In the genomic region with DNA sequence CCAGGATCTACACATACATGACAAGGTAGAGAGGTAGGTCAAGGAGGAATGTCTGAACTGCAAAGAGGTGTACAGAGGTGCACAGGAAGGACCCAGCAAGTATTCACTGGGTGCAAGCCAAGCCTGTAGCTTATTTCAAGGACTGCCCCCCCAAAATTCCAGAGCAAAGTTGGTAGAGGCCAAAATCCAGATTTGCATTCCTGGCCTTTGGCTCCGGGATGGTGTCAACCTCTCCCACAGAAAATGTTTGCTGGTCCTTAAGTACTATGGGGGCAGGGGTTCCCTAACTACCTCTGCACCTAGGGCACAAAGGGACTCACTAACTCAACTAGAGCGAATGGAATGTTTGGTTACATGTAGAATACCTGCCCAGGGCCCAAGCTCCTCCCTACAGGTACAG, we compare ENCODE assay signal across 10 mouse cellular contexts. TPM values are rescaled to one million over a fixed set of nuclear protein-coding genes. Genes with fewer than 3 reads are reported as not detected.
DNase-seq lines count a peak whose midpoint lies in the region; ATAC-seq lines count a peak whose summit lies in the region.
"Had no signal": no experiment of that assay in that cellular context is flagged by ENCODE, and none has a peak within 500 bp of the region (broad histone marks: within the 10 kb centered on the region; RNA-seq: fewer than 3 reads in every experiment).

No protein-coding gene starts in this region.

- H3K9me3 ChIP-seq in kidney, embryonic 15.5 days (replicated peaks), result no peaks in the 10 kb centered on the region
- no peaks in the 10 kb centered on the region for H3K9me3 ChIP-seq in forebrain, embryonic 12.5 days
- no peaks in the 10 kb centered on the region for H3K9me3 ChIP-seq in liver, embryonic 12.5 days (replicated peaks)
- no peaks in the 10 kb centered on the region for H3K9me3 ChIP-seq in neural tube, embryonic 13.5 days

- peak overlapping the region; percentile 92 for H3K4me3 ChIP-seq in kidney, embryonic 15.5 days (replicated peaks)
- peak overlapping the region; percentile 92 for H3K4me3 ChIP-seq in forebrain, embryonic 12.5 days (replicated peaks)
- peak overlapping the region; percentile 86 for H3K4me3 ChIP-seq in liver, embryonic 12.5 days
- peak overlapping the region; percentile 79 for H3K4me3 ChIP-seq in neural tube, embryonic 13.5 days

- H3K9ac ChIP-seq in kidney, embryonic 15.5 days, result peak overlapping the region; percentile 87; the same call in 1 of the 2 replicates
- peak overlapping the region; percentile 90; the same call in 1 of the 2 replicates for H3K9ac ChIP-seq in forebrain, embryonic 12.5 days
- peak overlapping the region; percentile 87 for H3K9ac ChIP-seq in liver, embryonic 12.5 days
- H3K9ac ChIP-seq in neural tube, embryonic 13.5 days, result no peak overlapping the region

- peaks cover 48% of the 10 kb centered on the region for H3K4me1 ChIP-seq in kidney, embryonic 15.5 days
- peaks cover 58% of the 10 kb centered on the region for H3K4me1 ChIP-seq in forebrain, embryonic 12.5 days
- peaks cover 63% of the 10 kb centered on the region for H3K4me1 ChIP-seq in liver, embryonic 12.5 days
- peaks cover 52% of the 10 kb centered on the region for H3K4me1 ChIP-seq in neural tube, embryonic 13.5 days (replicated peaks)

- peak overlapping the region; percentile 88 for H3K27ac ChIP-seq in kidney, embryonic 15.5 days
- peak overlapping the region; percentile 88 for H3K27ac ChIP-seq in forebrain, embryonic 12.5 days
- peak overlapping the region; percentile 91 for H3K27ac ChIP-seq in liver, embryonic 12.5 days
- H3K27ac ChIP-seq in neural tube, embryonic 13.5 days (replicated peaks), result peak overlapping the region; percentile 77

- ATAC-seq in kidney, embryonic 15.5 days (replicated peaks; ENCODE audit: low FRiP score), result no peak
- no peak for ATAC-seq in forebrain, embryonic 12.5 days (ENCODE audit: low FRiP score)
- ATAC-seq in liver, embryonic 12.5 days, result no peak
- ATAC-seq in neural tube, embryonic 13.5 days (ENCODE audit: low read depth), result no peak

- peak overlapping the region; percentile 82 for H3K4me2 ChIP-seq in kidney, embryonic 15.5 days
- H3K4me2 ChIP-seq in forebrain, embryonic 12.5 days, result peak overlapping the region; percentile 85
- peak overlapping the region; percentile 81 for H3K4me2 ChIP-seq in liver, embryonic 12.5 days
- H3K4me2 ChIP-seq in neural tube, embryonic 13.5 days, result peak overlapping the region; percentile 87

- H3K27me3 ChIP-seq in kidney, embryonic 15.5 days, result no peaks in the 10 kb centered on the region
- H3K27me3 ChIP-seq in forebrain, embryonic 12.5 days, result no peaks in the 10 kb centered on the region
- H3K27me3 ChIP-seq in liver, embryonic 12.5 days (replicated peaks), result no peaks in the 10 kb centered on the region
- H3K27me3 ChIP-seq in neural tube, embryonic 13.5 days, result no peaks in the 10 kb centered on the region

- no peak for DNase-seq in kidney, adult 11 months
- no peak for DNase-seq in adrenal gland, adult 8-10 months
- DNase-seq in embryo, embryonic 10 days (ENCODE audit: low spot score), result no peak
- DNase-seq in urinary bladder, postnatal 25 days (ENCODE audit: low spot score), result no peak

- H3K36me3 ChIP-seq in kidney, embryonic 15.5 days, result peaks cover 16% of the 10 kb centered on the region
- H3K36me3 ChIP-seq in forebrain, embryonic 12.5 days (replicated peaks), result peaks cover 18% of the 10 kb centered on the region
- peaks cover 39% of the 10 kb centered on the region for H3K36me3 ChIP-seq in liver, embryonic 12.5 days
- H3K36me3 ChIP-seq in neural tube, embryonic 13.5 days, result no peaks in the 10 kb centered on the region

- 57% methylated on average over 2 of the region's 2 CpGs for WGBS in kidney, embryonic 15.5 days
- 67% methylated on average over 2 of the region's 2 CpGs for WGBS in forebrain, embryonic 12.5 days
- 64% methylated on average over 2 of the region's 2 CpGs for WGBS in liver, embryonic 12.5 days (ENCODE audit: insufficient replicate concordance)
- 74% methylated on average over 2 of the region's 2 CpGs for WGBS in neural tube, embryonic 13.5 days

RNA-seq across cellular contexts. Expression of gene E2f1, which starts 1.9 kb away (rescaled TPM):
- 20.7 and 21.0 TPM in 2 replicates for polyA plus RNA-seq in kidney, embryonic 15.5 days (2015; fragmentation: Nextera tagmentation; extraction: Ambion mirVana)
- polyA plus RNA-seq in forebrain, embryonic 12.5 days (2016; fragmentation: Nextera tagmentation; extraction: Ambion mirVana), result 29.8 and 33.3 TPM in 2 replicates
- polyA plus RNA-seq in liver, embryonic 12.5 days (2016; fragmentation: Nextera tagmentation; extraction: Ambion mirVana), result 27.0 and 27.4 TPM in 2 replicates
- 6.0 and 6.3 TPM in 2 replicates for polyA plus RNA-seq in neural tube, embryonic 13.5 days (2015; fragmentation: Nextera tagmentation; extraction: Ambion mirVana)
- 10 to 100 TPM in 3 of 4 experiments, 1 to 10 TPM in 1; 9.9 to 12.9 (median 12.0) TPM for total RNA-seq in adrenal gland, adult 8-10 months (2022)

RNA-seq across cellular contexts. Expression of gene Necab3, which starts 9.1 kb away (rescaled TPM):
- 1.6 and 2.9 TPM in 2 replicates for polyA plus RNA-seq in kidney, embryonic 15.5 days (2015; fragmentation: Nextera tagmentation; extraction: Ambion mirVana)
- 8.7 and 11.0 TPM in 2 replicates for polyA plus RNA-seq in forebrain, embryonic 12.5 days (2016; fragmentation: Nextera tagmentation; extraction: Ambion mirVana)
- 1.0 and 1.3 TPM in 2 replicates for polyA plus RNA-seq in liver, embryonic 12.5 days (2016; fragmentation: Nextera tagmentation; extraction: Ambion mirVana)
- 11.5 and 17.4 TPM in 2 replicates for polyA plus RNA-seq in neural tube, embryonic 13.5 days (2015; fragmentation: Nextera tagmentation; extraction: Ambion mirVana)
- 1 to 10 TPM in 3 of 4 experiments, under 1 TPM in 1; 0.41 to 3.1 (median 2.6) TPM for total RNA-seq in adrenal gland, adult 8-10 months (2022)

RNA-seq across cellular contexts. Expression of gene Actl10, which starts 16.2 kb away (rescaled TPM):
- polyA plus RNA-seq in kidney, embryonic 15.5 days (2015; fragmentation: Nextera tagmentation; extraction: Ambion mirVana), result 0.19 and 0.22 TPM in 2 replicates
- polyA plus RNA-seq in forebrain, embryonic 12.5 days (2016; fragmentation: Nextera tagmentation; extraction: Ambion mirVana), result 0.66 and 0.86 TPM in 2 replicates
- 0.29 TPM in 1 of 2 replicates, not detected in the other for polyA plus RNA-seq in liver, embryonic 12.5 days (2016; fragmentation: Nextera tagmentation; extraction: Ambion mirVana)
- 0.33 and 0.59 TPM in 2 replicates for polyA plus RNA-seq in neural tube, embryonic 13.5 days (2015; fragmentation: Nextera tagmentation; extraction: Ambion mirVana)
- under 1 TPM in 2 of 4 experiments, not detected in 2; 0.17 to 0.31 TPM for total RNA-seq in adrenal gland, adult 8-10 months (2022)
- polyA plus RNA-seq: cortical plate, adult 2 months; large intestine, adult 2 months had no signal

RNA-seq across cellular contexts. Expression of gene 1700003F12Rik, which starts 20.9 kb away (rescaled TPM):
- polyA plus RNA-seq in kidney, embryonic 15.5 days (2015; fragmentation: Nextera tagmentation; extraction: Ambion mirVana), result 0.58 and 1.7 TPM in 2 replicates
- 2.3 and 2.5 TPM in 2 replicates for polyA plus RNA-seq in forebrain, embryonic 12.5 days (2016; fragmentation: Nextera tagmentation; extraction: Ambion mirVana)
- 1.5 and 1.6 TPM in 2 replicates for polyA plus RNA-seq in liver, embryonic 12.5 days (2016; fragmentation: Nextera tagmentation; extraction: Ambion mirVana)
- polyA plus RNA-seq in neural tube, embryonic 13.5 days (2015; fragmentation: Nextera tagmentation; extraction: Ambion mirVana), result 0.76 and 2.1 TPM in 2 replicates
- under 1 TPM in 2 of 4 experiments, not detected in 2; 0.46 to 0.71 TPM for total RNA-seq in adrenal gland, adult 8-10 months (2022)
- polyA plus RNA-seq: large intestine, adult 2 months had no signal

RNA-seq across cellular contexts. Expression of gene Pxmp4, which starts 35.7 kb away (rescaled TPM):
- polyA plus RNA-seq in kidney, embryonic 15.5 days (2015; fragmentation: Nextera tagmentation; extraction: Ambion mirVana), result 27.7 and 29.8 TPM in 2 replicates
- polyA plus RNA-seq in forebrain, embryonic 12.5 days (2016; fragmentation: Nextera tagmentation; extraction: Ambion mirVana), result 10.4 and 11.2 TPM in 2 replicates
- polyA plus RNA-seq in liver, embryonic 12.5 days (2016; fragmentation: Nextera tagmentation; extraction: Ambion mirVana), result 24.5 and 26.1 TPM in 2 replicates
- 13.6 and 16.1 TPM in 2 replicates for polyA plus RNA-seq in neural tube, embryonic 13.5 days (2015; fragmentation: Nextera tagmentation; extraction: Ambion mirVana)
- 10 to 100 TPM; 28.8 to 36.5 (median 32.1) TPM for total RNA-seq in adrenal gland, adult 8-10 months (2022)
